Mouse (Mus musculus) embryonic fibroblast, embryonic 13.5 days (primary cell): Measurements from ENCODE around the gene Prkcd.

Source experiments
- CTCF ChIP-seq: IDR thresholded peaks from 2 replicates; pipeline ENCODE4 v1.5.1; 2011; ENCODE audit warnings: mild to moderate bottlenecking, control low read depth, low read length, moderate library complexity, borderline replicate concordance; ENCODE audit not compliant: insufficient read depth
- POLR2A ChIP-seq: IDR thresholded peaks from 2 replicates; pipeline ENCODE4 v1.6.1; 2011; ENCODE audit warnings: low read depth, mild to moderate bottlenecking, control low read depth, low read length, moderate library complexity

GRCm38 (mm10) chr14:30568016-30568415, 58.0 kb downstream of the Prkcd start:
- TF ChIP-seq POLR2A: no peak
- TF ChIP-seq CTCF: no peak
